Mouse (Mus musculus) kidney, postnatal 10 days (tissue): Measurements from ENCODE around the gene Pitx1.

Source experiments
- DNase-seq: peaks from one replicate; pipeline ENCODE4 v3.0.0; 2021; ENCODE audit warnings: mixed read lengths

The Pitx1 gene

DNA sequence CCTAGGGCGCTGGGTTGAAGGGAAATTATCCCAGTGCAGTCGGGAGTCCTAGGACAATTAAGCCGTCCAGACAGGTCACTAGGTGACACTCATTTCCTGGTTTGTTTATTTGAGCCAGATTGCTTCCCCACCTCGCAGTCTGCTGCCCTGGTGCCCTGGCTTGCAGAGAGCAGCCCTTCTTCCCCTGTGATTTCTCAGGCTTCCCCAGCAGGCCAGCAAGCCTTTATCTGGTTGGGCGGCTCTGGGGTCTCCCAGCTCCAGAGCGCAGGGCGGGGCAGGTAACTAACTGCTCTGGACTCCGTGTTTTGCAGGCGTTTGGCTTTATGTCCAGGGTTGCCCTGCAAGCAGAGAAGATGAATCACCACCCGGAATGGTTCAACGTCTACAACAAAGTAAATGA, 60.9 kb downstream of the Pitx1 start:
- no peak for DNase-seq
